In genomic region chr5:140935848-140936247, GRCm38 (mm10) we compare ENCODE assay signal across 31 mouse cellular contexts.
"Had no signal": no experiment of that assay in that cellular context is flagged by ENCODE, and none has a peak within 500 bp of the region (broad histone marks: within the 10 kb centered on the region; RNA-seq: fewer than 3 reads in every experiment).

No protein-coding gene starts in this region.

- H3K4me2 ChIP-seq: limb, embryonic 12.5 days; limb, embryonic 13.5 days; limb, embryonic 15.5 days; liver, embryonic 11.5 days; liver, embryonic 12.5 days; liver, embryonic 13.5 days; liver, embryonic 15.5 days; lung, embryonic 14.5 days; lung, embryonic 15.5 days; midbrain, embryonic 12.5 days; midbrain, embryonic 13.5 days; midbrain, embryonic 15.5 days; neural tube, embryonic 12.5 days; neural tube, embryonic 13.5 days had no signal

- H3K9ac ChIP-seq: limb, embryonic 12.5 days; limb, embryonic 13.5 days; limb, embryonic 15.5 days; liver, embryonic 12.5 days; liver, embryonic 13.5 days; liver, embryonic 14.5 days; liver, embryonic 15.5 days; liver, postnatal 0 days; lung, embryonic 14.5 days; lung, embryonic 15.5 days; midbrain, embryonic 12.5 days; midbrain, embryonic 13.5 days; midbrain, embryonic 15.5 days; neural tube, embryonic 12.5 days; neural tube, embryonic 13.5 days had no signal

- H3K4me1 ChIP-seq: liver, embryonic 12.5 days; liver, embryonic 13.5 days; liver, embryonic 15.5 days; megakaryocyte, embryonic 14.5 days; midbrain, embryonic 10.5 days had no signal

- H3K27me3 ChIP-seq: limb, embryonic 12.5 days; limb, embryonic 13.5 days; limb, embryonic 15.5 days; liver, embryonic 12.5 days; liver, embryonic 13.5 days; liver, embryonic 15.5 days; lung, embryonic 15.5 days; megakaryocyte, embryonic 14.5 days; midbrain, embryonic 12.5 days; midbrain, embryonic 13.5 days; midbrain, embryonic 15.5 days; neural tube, embryonic 12.5 days; neural tube, embryonic 13.5 days had no signal

- H3K9me3 ChIP-seq: limb, embryonic 10.5 days; limb, embryonic 13.5 days; limb, embryonic 15.5 days; liver, embryonic 12.5 days; liver, embryonic 13.5 days; liver, embryonic 15.5 days; lung, embryonic 15.5 days; midbrain, embryonic 10.5 days; midbrain, embryonic 12.5 days; midbrain, embryonic 13.5 days; midbrain, embryonic 15.5 days; neural tube, embryonic 12.5 days; neural tube, embryonic 13.5 days had no signal

- DNase-seq: left cerebral cortex, postnatal 4 days; liver; liver, embryonic 13.5 days; liver, postnatal 0 days; lung, adult 18-20 months; lung, adult 2 months; lung, embryonic 14.5 days; lung, postnatal 10 days; lung, postnatal 14 days; lung, postnatal 36 days; lung, postnatal 4 days; midbrain, embryonic 14.5 days had no signal

- ATAC-seq: liver, embryonic 12.5 days; liver, postnatal 0 days; lung, postnatal 0 days; midbrain, embryonic 13.5 days; midbrain, embryonic 15.5 days had no signal

- H3K27ac ChIP-seq: limb, embryonic 10.5 days; limb, embryonic 12.5 days; limb, embryonic 13.5 days; limb, embryonic 15.5 days; liver, embryonic 12.5 days; liver, embryonic 13.5 days; liver, embryonic 14.5 days; liver, embryonic 15.5 days; lung, embryonic 15.5 days; macrophage; midbrain, embryonic 10.5 days; midbrain, embryonic 12.5 days; midbrain, embryonic 13.5 days; midbrain, embryonic 15.5 days; neural tube, embryonic 12.5 days; neural tube, embryonic 13.5 days had no signal

- H3K4me3 ChIP-seq: limb, embryonic 10.5 days; limb, embryonic 12.5 days; limb, embryonic 13.5 days; limb, embryonic 15.5 days; liver, embryonic 12.5 days; liver, embryonic 13.5 days; liver, embryonic 15.5 days; lung, embryonic 15.5 days; megakaryocyte, embryonic 14.5 days; midbrain, embryonic 10.5 days; midbrain, embryonic 12.5 days; midbrain, embryonic 13.5 days; midbrain, embryonic 15.5 days; myocyte; neural tube, embryonic 12.5 days; neural tube, embryonic 13.5 days had no signal

- H3K36me3 ChIP-seq: limb, embryonic 10.5 days; limb, embryonic 12.5 days; limb, embryonic 13.5 days; limb, embryonic 15.5 days; liver, embryonic 12.5 days; liver, embryonic 13.5 days; liver, embryonic 15.5 days; lung, embryonic 15.5 days; midbrain, embryonic 10.5 days; midbrain, embryonic 12.5 days; midbrain, embryonic 13.5 days; midbrain, embryonic 15.5 days; neural tube, embryonic 12.5 days; neural tube, embryonic 13.5 days had no signal
